Mouse (Mus musculus) spleen, postnatal 14 days (tissue): ENCODE data around the gene Pi16.
"Not testable (repeated sequence)": the region's sequence is repeated elsewhere in the genome, so short reads cannot be mapped to it uniquely, and the experiment has no call there.

Experiments
- DNase-seq, 2 experiments: peaks; one replicate each; pipeline ENCODE4 v3.0.0; 2021 to 2022; ENCODE audit warnings: low spot score in 2 of 2

The Pi16 gene

DNA sequence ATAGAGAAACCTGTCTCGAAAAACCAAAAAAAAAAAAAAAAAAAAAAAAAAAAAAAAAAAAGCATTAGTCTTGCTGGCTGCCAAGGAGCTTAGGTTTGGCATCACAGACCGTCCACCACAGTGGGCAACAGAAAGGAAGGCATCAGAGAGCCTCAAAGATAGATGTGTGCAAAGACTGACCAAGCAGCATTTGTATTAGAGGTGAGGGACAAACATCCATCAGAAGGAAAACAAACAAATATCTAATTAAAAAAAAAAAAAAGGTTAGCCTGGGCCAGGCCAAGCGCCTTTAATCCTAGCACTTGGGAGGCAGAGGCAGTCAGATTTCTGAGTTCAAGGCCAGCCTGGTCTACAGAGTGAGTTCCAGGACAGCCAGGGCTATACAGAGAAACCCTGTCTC, at the start of gene Pi16:
TSS of gene Pi16 (plus strand) at position 301 of the 400 bp plus-strand sequence.
- not testable (repeated sequence) for DNase-seq

DNA sequence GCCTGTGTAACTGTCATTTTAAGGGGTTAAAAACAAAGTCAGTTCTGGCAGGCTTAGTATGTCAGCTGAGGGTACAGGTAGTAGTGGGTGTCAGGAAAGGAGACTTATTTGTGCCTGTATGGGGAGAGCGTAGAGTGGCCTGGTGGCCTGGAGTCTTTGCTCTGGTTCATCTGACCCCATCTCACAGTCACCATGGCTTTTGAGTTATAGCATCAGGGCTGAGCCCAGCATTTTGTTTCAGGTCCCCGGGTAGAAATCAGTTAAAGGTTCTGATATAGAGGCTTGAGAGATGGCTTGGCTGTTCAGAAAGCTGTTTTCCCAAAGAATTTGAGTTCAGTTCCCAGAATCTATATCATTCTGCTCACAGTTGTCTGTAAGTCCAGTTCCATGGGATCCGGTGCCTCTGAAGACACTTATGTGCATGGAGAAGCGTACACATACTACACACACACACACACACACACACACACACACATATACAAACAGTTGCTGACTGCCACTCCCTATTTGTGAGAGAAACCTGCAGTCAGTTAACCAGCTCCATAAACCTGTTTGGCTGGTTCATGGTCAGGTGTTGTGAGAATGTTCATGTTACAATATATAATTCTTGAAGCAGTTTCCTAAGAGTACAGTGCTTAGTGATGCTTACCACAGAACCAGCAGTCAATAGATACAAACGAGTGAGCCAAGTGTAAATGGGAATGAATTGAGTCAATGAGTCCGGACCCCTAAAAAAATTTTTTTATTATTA, 49.4 kb upstream of the Pi16 start:
- DNase-seq: no peak

DNA sequence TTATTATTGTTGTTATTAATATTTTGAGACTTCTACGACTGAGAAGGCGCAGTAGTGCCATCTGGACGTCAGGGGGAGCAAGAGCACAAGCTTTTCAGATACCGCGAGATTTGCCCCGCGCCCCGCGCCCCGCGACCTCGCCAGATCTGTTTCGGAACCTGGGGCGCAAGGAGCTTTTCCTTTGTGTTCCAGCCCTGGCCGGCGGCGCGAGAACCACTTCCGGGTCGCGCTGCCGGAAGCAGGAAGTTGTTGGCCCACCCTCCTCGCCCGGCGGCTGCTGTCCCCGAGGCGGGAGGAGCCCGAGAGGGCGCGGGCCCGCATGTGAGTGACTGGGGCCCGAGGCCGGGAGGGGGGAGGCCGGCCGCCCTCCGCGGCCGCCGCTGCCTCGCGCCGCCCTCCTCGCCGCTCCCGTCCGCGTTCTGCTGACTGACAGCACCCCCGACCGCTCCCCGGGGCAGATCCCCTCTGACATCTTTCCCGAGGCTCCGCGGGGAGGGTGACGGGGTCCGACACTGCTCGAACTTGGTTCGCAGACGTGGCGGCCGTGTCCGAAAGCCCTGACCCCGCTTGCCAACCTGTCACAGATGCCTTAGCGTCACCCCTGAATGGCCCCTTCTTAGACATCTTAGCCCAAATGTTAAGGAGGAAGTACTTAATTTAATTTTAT, 48.7 kb upstream of the Pi16 start, which contains the start of gene BC004004:
TSS of gene BC004004 (plus strand) at position 107 of the 667 bp plus-strand sequence.
- peak; percentile 91 to 95 for DNase-seq

DNA sequence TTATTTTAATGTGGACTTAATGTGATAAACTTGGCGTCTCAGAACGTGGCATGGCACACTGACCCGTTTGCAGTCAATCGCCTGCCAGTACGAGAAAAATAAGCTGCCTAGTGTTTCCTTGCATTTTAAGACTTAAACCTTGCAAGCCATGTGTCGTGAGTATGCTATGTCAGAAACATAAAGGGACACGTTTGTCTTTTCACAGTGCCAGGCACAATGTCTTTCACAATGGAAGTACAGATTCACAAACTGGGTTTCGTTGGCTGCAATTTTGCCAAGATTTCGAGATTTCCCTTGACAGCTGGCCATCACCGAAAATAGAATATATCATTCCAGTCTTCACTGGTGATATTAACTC, 48.2 kb upstream of the Pi16 start:
- no peak for DNase-seq

DNA sequence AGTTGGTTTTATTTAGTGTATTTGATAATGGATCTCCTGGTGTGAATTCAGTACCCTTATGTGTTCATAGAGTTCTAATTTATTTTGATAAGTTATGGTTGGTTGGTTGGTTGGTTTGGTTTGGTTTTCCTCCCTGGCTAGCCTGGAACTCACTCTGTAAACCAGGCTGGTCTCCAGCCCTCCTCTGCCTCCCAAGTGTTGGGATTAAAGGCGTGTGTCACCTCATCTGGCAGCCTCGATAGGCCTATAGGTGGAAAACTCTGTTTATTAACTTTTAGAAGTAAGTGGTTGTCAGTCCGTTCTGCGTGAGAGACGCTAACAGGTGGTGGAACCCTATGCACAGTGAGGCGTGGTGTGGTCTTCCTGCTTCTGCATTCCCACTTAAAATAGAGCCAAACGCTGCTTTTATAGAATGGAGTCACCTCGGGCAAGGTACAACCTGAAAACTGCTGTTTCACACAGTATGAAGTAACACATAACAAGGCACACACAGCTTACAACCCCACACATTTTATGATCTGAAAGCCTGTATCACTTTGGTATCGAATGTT, 47.3 kb upstream of the Pi16 start:
- no peak for DNase-seq

DNA sequence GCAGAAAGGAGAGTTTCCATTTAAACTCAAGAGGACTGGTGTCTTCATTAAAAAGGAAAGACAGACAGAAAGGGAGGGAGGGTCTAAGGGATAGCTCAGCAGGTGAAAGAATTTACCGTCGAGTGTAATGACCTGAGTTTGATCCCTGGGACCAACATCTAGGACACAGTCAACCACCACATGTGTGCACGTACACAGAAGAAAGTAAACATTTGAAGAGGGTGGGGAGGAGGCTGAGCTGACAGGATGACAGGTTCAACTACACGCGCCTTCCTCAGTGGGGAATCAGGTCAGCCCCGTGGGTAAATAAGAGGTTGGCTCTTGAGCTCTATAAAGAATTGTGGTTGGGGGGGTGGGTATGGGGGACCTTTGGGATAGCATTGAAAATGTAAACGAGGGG, 44.3 kb upstream of the Pi16 start:
- DNase-seq: no peak

DNA sequence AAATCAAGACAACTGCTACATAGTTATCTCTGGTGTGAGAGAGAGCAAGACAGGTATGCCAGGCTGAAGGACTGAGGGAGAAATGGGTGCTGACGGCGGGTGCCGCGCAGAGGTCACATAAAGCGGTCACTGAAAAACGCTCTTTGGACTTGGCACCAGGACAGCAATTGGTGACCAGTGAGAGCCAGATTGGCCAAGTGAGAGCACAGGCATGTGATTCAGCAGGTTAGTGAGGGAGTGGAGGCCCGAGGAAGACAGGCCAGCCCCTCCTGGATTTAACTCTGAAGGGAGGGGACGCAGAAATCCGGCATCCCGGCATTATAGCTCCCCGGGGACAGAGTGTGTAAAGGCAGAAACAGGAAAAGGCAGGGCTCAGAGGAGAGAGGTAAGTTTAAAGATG, 43.6 kb upstream of the Pi16 start:
- no peak for DNase-seq

DNA sequence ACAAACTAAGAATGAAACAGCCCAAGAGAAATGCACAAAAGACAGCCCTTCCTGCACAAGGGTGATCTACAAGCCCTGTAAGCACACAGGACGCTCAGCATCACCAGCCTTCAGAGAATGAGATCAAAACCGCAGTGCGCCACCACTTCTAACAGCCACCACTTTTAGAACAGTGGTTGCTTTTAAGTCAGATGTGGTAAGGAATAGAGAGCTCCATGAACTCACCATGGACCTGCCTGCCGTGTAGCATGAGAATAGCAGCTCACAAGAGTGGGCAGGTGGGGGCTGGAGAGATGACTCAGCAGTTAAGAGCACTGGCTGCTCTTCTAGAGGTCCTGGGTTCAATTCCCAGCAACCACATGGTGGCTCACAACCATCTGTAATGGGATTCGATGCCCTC, 37.1 kb upstream of the Pi16 start:
- DNase-seq: no peak

DNA sequence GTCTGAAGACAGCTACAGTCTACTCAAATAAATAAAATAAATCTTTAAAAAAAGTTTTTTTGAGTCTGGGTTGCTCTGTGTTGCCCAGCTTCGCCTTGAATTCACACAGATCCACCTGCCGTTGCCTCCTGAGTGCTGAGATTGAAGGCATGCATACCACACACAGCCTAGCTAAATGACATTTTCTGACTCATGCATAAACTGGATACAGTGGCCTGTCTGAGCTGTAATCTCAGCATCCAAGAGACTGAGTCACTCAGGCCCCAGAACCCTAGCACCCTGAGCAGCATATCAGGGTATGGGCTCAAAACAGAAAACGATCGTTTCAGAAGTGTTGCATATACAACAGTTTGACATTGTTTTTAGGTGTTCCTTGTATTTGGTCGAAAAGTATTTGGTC, 35.9 kb upstream of the Pi16 start:
- no peak for DNase-seq

DNA sequence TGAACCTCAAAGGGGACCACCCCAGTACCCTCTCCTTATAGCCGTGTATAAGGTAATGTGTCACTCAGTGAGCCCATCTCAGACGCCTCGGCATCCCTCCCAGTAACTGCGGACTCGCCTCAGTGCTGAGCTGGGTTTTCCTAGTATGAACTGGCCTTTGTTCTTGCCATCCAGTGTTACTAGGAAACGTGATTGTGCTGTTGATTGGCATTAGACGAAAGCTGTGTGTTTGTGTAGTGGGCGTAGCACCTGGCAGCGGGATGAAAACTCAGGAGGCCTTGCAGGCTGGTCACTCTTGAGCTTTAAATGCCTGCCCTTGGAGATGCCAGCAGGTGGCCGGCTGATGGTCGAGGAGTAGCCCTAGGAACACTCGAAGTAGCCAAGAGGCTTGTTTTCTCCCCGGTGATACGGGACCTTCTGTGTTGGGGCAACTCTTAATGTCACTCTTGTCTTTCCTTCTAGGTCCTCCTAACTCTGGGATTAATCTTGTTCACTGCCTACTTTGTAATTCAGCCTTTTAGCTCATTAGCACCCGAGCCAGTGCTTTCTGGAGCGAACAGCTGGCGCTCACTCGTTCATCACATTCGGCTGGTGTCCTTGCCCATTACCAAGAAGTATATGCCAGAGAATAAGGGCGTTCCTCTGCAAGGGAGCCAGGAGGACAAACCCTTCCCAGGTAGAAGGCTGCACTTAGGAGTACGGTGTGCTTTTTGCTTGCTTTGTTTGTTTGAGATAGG, 35.1 kb upstream of the Pi16 start:
- DNase-seq: no peak

DNA sequence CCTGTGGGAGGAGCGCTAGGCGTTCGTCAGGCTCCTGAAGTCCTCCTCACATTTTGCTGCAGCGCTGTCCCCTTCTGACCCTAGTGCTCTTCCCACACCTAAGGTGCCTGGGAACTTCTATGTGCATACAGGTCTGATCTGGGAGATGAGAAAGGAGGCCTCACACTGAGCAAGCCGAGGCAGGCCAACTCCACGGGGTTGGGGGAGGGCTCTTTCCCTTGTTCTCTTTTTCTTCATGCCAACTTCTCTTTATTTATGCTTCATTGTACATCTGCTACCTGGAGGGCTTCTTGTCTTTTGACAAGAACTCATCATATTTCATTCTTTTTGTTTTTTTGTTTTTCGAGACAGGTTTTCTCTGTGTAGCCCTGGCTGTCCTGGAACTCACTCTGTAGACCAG, 25.7 kb upstream of the Pi16 start:
- no peak for DNase-seq

DNA sequence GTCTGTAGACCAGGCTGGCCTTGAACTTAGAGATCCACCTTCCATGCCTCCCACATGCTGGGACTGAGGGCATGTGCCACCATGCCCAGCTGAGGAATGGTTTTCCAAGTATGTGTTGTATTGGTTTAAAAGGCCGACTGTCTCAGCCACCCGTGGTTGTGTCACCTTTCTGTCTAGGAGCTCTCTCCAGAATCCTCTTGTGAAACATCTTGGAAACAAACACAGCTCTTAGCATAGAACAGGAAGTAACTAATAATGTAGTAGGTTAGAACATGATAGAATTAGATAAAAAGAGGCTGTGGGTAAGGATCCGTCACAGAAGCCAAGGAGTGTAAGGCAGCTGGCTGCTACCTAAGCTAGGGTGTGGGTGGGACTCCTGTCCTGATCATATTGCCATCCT, 24.5 kb upstream of the Pi16 start:
- DNase-seq: no peak

DNA sequence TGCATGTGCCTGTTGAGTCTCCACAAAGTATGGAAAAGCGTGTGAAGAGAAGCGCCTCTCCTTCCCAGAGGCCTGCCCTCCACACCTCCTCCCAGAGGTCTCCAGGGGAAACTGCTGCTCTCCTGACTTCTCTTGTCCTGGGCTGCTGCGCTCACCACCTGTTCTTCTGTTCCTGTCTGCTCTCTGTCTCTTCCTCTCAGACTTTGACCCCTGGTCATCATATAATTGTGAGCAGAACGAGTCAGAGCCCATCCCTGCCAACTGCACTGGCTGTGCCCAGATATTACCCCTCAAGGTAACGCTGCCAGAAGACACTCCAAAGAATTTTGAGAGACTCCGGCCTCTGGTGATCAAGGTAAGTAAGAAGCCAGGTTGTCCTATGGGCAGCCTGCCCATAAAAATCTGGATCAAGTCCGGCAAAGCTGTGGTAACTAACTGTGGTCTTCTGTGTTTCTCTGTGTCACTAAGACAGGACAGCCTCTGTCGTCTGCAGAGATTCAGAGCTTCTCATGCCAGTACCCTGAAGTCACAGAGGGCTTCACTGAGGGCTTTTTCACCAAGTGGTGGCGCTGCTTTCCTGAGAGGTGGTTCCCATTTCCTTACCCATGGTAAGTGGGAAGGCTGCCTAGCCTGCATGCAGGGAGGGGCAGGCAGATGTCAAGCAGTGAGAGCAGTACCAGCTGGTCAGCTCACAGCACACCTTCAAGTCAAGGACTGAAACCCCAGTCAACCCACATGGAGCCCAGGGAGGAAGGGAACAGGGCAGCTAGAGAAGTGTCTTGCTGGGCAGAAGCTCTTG, 23.5 kb upstream of the Pi16 start:
- DNase-seq: no peak

DNA sequence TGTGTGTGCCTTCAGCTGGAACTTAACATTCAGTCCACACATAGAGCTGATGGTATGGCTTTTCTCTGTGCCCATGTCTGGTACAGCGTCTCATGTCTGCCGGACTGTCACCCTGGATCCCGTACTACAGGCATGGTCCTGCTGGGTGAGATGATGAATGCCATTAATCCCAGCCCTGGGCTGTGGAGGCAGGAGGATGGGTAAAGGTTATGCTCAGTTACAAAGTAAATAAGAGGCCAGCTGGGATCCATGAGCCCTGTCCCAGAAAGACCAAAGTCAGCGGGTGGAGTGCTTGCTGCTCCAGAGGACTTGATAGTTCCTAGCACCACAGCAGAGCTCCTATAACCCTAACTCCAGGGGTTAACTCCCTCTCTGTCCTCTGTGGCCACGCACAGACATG, 21.6 kb upstream of the Pi16 start:
- DNase-seq: no peak

DNA sequence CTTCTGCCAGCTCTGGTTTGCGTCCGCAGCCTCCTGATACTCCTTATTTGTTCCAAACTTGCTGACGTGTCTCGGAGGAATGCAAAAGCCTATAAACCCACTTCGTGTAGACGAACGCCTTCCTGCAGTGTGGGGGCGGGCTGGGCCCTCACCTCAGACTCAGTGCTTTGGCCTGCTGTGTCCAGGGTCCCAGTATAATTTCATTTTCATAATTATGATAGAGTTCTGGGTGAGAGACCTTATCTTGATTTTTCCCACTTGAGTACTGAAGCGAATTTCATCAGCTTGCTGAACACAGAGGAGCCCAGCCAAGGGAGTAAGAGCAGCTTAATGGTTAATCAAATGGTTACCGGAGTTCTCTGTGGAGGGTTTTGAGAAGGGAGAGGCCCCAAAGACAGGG, 20.2 kb upstream of the Pi16 start:
- DNase-seq: no peak

DNA sequence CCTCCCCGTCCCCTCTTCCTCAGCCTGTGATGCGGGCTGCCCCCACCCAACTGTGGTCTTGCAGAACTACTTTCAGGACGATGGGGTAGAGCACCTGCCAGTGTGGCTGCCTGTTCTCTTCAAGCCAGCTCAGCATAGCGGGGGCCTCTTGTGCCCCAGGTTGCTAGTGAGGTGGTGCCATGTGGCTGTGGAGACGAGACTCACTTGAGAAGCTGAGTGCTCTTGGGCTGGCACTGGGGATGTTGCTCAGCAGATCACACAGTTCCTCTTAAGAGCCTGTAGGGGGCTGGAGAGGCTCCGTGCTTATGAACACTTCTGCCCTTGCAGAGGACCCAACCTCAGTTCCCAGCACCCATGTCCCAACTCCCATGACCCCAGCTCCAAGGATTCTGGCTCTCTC, 19.7 kb upstream of the Pi16 start:
- no peak for DNase-seq

DNA sequence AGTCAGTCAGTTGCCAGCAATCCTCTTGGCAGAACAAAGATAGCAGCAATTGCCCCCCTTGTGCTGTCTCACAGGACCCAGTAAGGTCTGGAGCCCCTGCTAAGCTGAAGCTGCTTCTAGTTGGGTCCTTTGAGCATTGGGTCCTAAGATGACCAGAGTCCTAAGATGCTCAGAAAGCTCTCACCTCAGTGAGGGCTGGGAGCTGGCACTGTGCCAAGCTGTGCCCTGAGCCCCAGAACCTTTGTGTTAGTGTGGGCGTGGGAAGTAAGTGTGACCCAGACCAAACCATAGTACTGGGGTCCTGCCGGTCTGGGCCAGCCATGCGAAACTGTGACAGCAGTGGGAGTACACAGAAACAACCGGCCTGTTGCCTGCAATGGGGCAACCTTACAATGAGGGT, 18.2 kb upstream of the Pi16 start:
- DNase-seq: no peak

DNA sequence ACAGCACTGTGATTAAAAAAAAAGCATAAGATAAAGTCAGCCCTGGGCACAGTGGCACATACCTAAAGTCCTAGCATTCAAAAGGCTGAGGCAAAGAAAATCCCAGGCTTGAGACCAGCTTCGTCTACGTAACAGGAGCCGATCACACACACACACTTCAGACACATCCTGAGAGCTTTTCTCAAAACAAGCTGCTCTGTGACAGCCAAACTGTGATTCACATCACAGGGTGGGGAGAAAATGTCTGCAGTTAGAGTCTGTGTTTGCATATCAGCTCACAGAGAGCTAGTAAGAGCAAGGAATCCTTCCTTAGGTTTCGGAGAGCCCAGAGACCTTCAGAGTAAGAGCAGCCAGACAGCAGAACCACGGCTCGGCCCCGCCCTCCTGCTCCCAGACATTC, 16.6 kb upstream of the Pi16 start:
- no peak for DNase-seq

DNA sequence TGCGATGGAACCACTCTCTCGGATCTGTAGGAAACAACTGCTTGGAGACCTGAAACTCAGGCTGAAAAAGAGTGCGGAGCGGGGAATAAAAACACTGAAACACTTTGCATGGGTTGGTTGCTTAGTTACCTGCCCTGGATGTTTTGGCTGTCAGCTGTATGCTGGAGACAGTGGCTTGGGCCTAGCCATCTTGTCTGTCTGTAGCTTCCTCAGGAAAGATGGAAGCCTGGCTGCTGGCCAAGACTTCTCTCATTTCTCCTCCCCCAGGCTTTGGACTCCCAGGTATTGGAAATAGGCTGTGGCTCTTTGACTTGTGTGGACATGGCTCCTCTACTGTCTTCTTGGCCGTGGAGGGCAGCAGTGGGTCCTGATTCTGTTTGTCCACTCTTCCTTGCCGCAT, 16.1 kb upstream of the Pi16 start:
- no peak for DNase-seq

DNA sequence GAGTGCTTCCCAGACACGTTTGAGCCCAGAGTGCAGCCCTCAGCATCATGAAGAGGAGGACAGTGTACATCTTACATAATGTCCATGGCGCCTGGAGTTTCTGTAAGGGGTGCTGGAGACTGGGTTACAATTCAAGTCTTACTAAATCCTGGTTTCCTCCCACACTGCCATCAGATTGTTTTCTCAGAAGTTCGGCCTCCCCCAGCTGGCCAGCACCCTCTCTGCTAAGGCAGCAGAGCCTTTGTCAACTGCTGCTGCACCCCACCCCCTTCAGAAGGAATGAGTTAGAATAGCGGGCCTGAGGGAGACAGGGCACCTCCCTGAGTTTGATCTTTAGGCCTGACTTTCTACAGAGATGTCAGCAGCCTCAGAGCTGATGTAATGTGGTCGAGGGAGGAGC, 15.3 kb upstream of the Pi16 start:
- no peak for DNase-seq

DNA sequence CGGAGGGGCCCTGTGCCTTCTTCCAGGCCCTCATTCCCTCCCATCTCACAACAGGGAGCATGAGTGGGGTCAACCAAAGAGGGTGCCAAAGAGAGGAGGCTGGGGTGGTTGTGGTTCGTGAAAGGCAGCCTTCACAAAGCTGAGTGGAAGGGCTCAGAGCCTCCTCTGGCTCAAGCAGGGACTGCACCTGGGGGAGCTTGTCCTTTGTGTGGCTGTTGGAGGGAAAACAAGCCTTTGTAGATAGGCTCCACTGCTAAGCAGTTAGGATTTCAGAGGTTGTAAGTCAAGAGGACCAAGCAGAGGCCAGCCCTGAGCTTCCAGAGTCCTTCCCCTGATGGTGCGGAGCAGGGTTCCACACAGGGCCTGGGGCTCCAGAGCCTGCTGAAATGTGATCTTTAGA, 14.4 kb upstream of the Pi16 start:
- DNase-seq: peak in 1 of 2 experiments; percentile 38

DNA sequence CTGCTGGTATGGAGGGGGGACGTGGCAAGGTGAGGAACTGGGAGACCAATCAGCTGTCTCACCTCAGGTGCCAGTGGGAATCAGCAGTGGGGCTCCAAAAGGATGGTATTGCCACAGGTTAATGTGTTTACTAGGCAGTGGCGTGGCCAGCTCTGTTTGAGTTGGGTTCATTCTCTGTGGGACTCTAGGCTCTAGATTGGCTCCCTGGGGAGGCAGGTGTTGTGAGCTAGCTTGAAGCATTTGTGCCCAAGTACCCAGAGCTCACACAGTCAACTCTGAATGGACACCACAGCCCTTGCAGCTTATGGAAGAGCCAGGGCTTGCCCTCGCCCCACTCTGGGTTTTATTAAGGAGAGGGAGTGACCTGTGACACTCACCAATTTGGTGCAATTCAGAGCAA, 13.6 kb upstream of the Pi16 start:
- no peak for DNase-seq
